Mouse (Mus musculus) retina, embryonic 14.5 days (tissue): ENCODE measurements at regions not wholly inside any gene's neighbourhood (a gene's known extent, or its start where the extent isn't known, plus 50 kb on each side); places are given as distances from the start of the nearest gene placed in this dataset.

Source experiments
- DNase-seq: peaks from one replicate; pipeline ENCODE4 v3.0.0-alpha.2; 2015; ENCODE audit warnings: low spot score

GRCm38 (mm10) chr15:33759496-33759895, 598.2 kb downstream of the 9430069I07Rik start:
- DNase-seq, result no peak

GRCm38 (mm10) chr15:33758771-33759170, 598.9 kb downstream of the 9430069I07Rik start:
- DNase-seq, result no peak
